Mouse (Mus musculus) stomach, embryonic 15.5 days (tissue): ENCODE measurements around the gene Acot1. TPM values are rescaled to one million over a fixed set of nuclear protein-coding genes. Genes with fewer than 3 reads are reported as not detected.
"Not testable (repeated sequence)": the region's sequence is repeated elsewhere in the genome, so short reads cannot be mapped to it uniquely, and the experiment has no call there.

Experiments used
- ATAC-seq: fragments of 200-750 bp; cut with Nextera tagmentation; 2 replicates; pipeline ENCODE4 v1.8.0; 2017; ENCODE audit warnings: low read depth, moderate number of reproducible peaks, moderate TSS enrichment; ENCODE audit not compliant: insufficient read depth, low FRiP score
- H3K27ac ChIP-seq: fragments of 300-500 bp; sonication (generic); 2 replicates; pipeline ENCODE4 v1.5.1; 2015; ENCODE audit warnings: mild to moderate bottlenecking, inconsistent platforms
- H3K27me3 ChIP-seq: fragments of 300-500 bp; sonication (generic); replicated peaks from 2 replicates; pipeline ENCODE4 v1.6.1; 2015; ENCODE audit warnings: inconsistent platforms
- H3K36me3 ChIP-seq: fragments of 300-500 bp; sonication (generic); 2 replicates; pipeline ENCODE4 v1.6.1; 2015; ENCODE audit warnings: inconsistent platforms
- H3K4me1 ChIP-seq: fragments of 300-500 bp; sonication (generic); 2 replicates; pipeline ENCODE4 v1.6.1; 2015; ENCODE audit warnings: inconsistent platforms
- H3K4me2 ChIP-seq: fragments of 300-500 bp; sonication (generic); 2 replicates; pipeline ENCODE4 v1.6.1; 2015; ENCODE audit warnings: mild to moderate bottlenecking, inconsistent platforms
- H3K4me3 ChIP-seq: fragments of 300-500 bp; sonication (generic); replicated peaks from 2 replicates; pipeline ENCODE4 v1.5.1; 2015; ENCODE audit warnings: inconsistent platforms
- H3K9ac ChIP-seq: fragments of 300-500 bp; sonication (generic); 2 replicates; pipeline ENCODE4 v1.6.1; 2015; ENCODE audit warnings: inconsistent platforms
- H3K9me3 ChIP-seq: fragments of 300-500 bp; sonication (generic); 2 replicates; pipeline ENCODE4 v1.6.1; 2016; ENCODE audit warnings: inconsistent platforms
- WGBS: fragments of 180-500 bp; shearing (Covaris S2); methylation state at CpG from one replicate; pipeline ENCODE4 v1.1.7; 2015; 5-methylcytosine and 5-hydroxymethylcytosine counted together
- polyA plus RNA-seq: library from polyadenylated mRNA; unstranded; fragments of >200 nt; fragmentation: Nextera tagmentation; extraction: Ambion mirVana; gene quantifications from 2 replicates; pipeline ENCODE4 v1.2.1, GENCODE M21; 2015

Acot1 gene
- polyA plus RNA-seq, 1 experiment from 2014 or later: 51.1 TPM

DNA sequence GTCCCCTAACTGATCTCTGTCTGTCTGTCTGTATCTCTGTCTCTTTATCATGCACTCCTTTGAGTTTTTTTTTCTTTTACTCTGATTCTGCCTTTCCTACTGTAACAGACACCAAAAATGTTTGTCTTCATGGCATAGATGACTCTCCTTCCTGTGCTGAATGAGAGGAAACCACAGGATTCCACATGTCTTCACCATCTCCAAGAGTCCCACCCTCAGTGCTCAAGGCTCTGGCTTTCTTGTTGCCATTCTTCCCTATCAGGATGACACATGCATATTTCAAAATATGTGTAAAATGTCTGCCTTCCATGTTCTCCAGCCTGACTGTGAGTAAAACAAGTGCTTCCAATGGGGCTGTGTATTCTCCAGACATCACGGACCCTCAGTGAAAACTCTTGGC, 37.6 kb downstream of the Acot1 start:
- H3K9ac ChIP-seq: no peak overlapping the region
- no peaks in the 10 kb centered on the region for H3K9me3 ChIP-seq
- no peak overlapping the region for H3K4me3 ChIP-seq
- H3K27me3 ChIP-seq: no peaks in the 10 kb centered on the region
- H3K36me3 ChIP-seq: no peaks in the 10 kb centered on the region
- 91% methylated on average over 1 of the region's 1 CpGs for WGBS
- no peaks in the 10 kb centered on the region for H3K4me1 ChIP-seq
- H3K27ac ChIP-seq: no peak overlapping the region
- no peak for ATAC-seq
- H3K4me2 ChIP-seq: no peak overlapping the region

DNA sequence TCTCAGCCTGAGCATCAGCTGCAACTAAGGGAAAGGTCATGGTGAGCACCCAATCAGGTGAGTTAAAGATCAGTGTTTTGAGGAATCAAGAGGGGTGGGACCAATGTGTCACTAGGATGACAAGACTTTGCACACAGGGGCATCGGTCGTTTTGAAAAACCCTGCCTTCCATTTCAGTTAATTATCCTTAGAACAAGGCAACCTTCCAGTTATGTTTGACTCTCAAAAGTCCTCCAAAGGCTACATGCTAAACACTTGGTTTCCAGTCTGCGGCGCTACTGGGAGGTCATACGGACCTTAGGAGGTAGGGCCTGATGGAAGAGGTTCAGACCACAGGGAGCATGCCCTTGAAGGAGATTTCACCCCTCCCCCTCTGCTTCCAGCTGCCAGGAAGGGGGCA, 41.5 kb downstream of the Acot1 start:
- H3K9ac ChIP-seq, ATAC-seq, H3K4me3 ChIP-seq, H3K27me3 ChIP-seq, H3K36me3 ChIP-seq, H3K9me3 ChIP-seq, H3K4me2 ChIP-seq, H3K27ac ChIP-seq, H3K4me1 ChIP-seq: not testable (repeated sequence)
- WGBS: 89% methylated on average over 5 of the region's 5 CpGs

DNA sequence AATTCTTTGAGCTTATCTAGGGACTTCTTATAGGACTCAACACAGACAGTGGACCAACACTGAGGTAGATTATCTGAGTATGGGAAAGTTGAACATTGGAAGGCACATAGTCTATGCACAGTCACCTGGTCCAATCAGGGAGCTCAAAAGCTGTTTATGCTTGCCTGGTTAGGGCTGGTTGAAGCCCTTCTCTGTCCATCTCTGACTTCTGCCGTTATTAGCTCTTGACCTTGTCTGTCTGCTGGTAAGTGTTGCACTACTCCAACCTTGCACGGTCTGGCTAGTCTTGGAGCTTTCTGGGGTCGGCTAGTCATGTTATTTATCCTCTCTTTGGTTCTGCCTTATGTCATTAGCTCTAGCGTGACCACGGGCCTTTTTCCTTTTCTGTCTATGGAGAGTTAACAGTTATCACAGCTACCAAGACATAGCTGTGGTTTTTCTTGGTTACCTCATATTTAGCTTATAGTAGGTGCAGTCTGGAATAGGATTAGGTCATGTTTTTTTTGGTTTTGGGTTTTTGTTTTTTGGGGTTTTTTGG, 42.7 kb downstream of the Acot1 start, which contains the start of gene Acot3:
Acot3 (plus strand) TSS at position 208 of the 538 bp plus-strand sequence.
- Histone ChIP-seq H3K4me1 (no peaks in the 10 kb centered on the region), H3K4me2 (no peak within 1 kb of the TSS), H3K4me3 (no peak within 1 kb of the TSS), H3K27me3 (0 out of 2 replicates have a peak, but pooled peaks cover 4% of the 10 kb centered on the region), H3K27ac (no peak within 1 kb of the TSS), H3K9me3 (no peaks in the 10 kb centered on the region), H3K36me3 (no peaks in the 10 kb centered on the region), H3K9ac (no peak within 1 kb of the TSS)
- 64% methylated on average over 5 of the region's 5 CpGs for WGBS
- ATAC-seq: no peak

- no peak overlapping the region for H3K9ac ChIP-seq
- H3K27ac ChIP-seq: no peak overlapping the region
- no peak for ATAC-seq
- H3K36me3 ChIP-seq: no peaks in the 10 kb centered on the region
- 0 out of 2 replicates have a peak, but pooled peaks cover 4% of the 10 kb centered on the region for H3K27me3 ChIP-seq
- H3K9me3 ChIP-seq: no peaks in the 10 kb centered on the region
- H3K4me3 ChIP-seq: no peak overlapping the region
- no peaks in the 10 kb centered on the region for H3K4me1 ChIP-seq
- no peak overlapping the region for H3K4me2 ChIP-seq
- WGBS: 82% methylated on average over 7 of the region's 7 CpGs
Measured at GRCm38 (mm10) chr12:84052609-84053008, 43.3 kb downstream of the Acot1 start.

DNA sequence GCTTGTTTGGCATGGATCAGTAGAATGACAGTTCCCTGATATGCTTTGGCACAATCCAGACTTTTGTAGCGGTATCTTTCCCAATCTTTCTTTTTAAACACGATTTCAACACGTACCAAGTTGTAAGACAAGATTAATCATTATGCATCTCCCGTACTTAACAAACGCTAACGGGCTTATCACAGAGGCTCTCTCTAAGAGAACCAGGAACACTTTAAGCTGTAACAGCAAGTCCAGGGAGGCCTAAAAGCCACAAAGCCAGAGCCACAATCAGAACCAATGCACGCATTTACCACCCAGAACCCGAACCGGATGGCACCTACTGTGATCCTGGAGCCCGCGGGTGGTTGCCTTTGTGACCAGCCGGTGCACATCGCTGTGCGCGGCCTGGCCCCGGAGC, 43.9 kb downstream of the Acot1 start:
- H3K36me3 ChIP-seq: no peaks in the 10 kb centered on the region
- no peaks in the 10 kb centered on the region for H3K9me3 ChIP-seq
- no peak overlapping the region for H3K9ac ChIP-seq
- ATAC-seq: no peak
- H3K4me3 ChIP-seq: peak overlapping the region; percentile 45
- H3K27me3 ChIP-seq: 0 out of 2 replicates have a peak, but pooled peaks cover 4% of the 10 kb centered on the region
- no peak overlapping the region for H3K27ac ChIP-seq
- 8% methylated on average over 16 of the region's 16 CpGs for WGBS
- no peaks in the 10 kb centered on the region for H3K4me1 ChIP-seq
- H3K4me2 ChIP-seq: peak overlapping the region; percentile 85

GRCm38 (mm10) chr12:84053679-84054391, 44.5 kb downstream of the Acot1 start:
- H3K36me3 ChIP-seq: no peaks in the 10 kb centered on the region
- ATAC-seq: no peak
- WGBS: 8% methylated on average over 19 of the region's 46 CpGs
- peak overlapping the region; percentile 45 for H3K4me3 ChIP-seq
- no peaks in the 10 kb centered on the region for H3K4me1 ChIP-seq
- peak overlapping the region; percentile 85 for H3K4me2 ChIP-seq
- 0 out of 2 replicates have a peak, but pooled peaks cover 4% of the 10 kb centered on the region for H3K27me3 ChIP-seq
- no peaks in the 10 kb centered on the region for H3K9me3 ChIP-seq
- no peak overlapping the region; the same call in 1 of the 2 replicates for H3K9ac ChIP-seq
- H3K27ac ChIP-seq: no peak overlapping the region

GRCm38 (mm10) chr12:84060946-84061345, 51.7 kb downstream of the Acot1 start:
- no peak for ATAC-seq
- Histone ChIP-seq H3K4me2 (no peak overlapping the region), H3K36me3 (no peaks in the 10 kb centered on the region), H3K27me3 (no peaks in the 10 kb centered on the region), H3K9me3 (no peaks in the 10 kb centered on the region), H3K9ac (no peak overlapping the region), H3K27ac (no peak overlapping the region), H3K4me3 (no peak overlapping the region), H3K4me1 (no peaks in the 10 kb centered on the region)
- 26% methylated on average over 2 of the region's 2 CpGs for WGBS

GRCm38 (mm10) chr12:84062336-84062735, 53.0 kb downstream of the Acot1 start:
- ATAC-seq: no peak
- 91% methylated on average over 20 of the region's 20 CpGs for WGBS
- H3K4me1 ChIP-seq: no peaks in the 10 kb centered on the region
- H3K9ac ChIP-seq: no peak overlapping the region
- H3K4me3 ChIP-seq: no peak overlapping the region
- no peak overlapping the region for H3K27ac ChIP-seq
- H3K27me3 ChIP-seq: 0 out of 2 replicates have a peak, but pooled peaks cover 4% of the 10 kb centered on the region
- no peaks in the 10 kb centered on the region for H3K36me3 ChIP-seq
- H3K9me3 ChIP-seq: no peaks in the 10 kb centered on the region
- H3K4me2 ChIP-seq: no peak overlapping the region

DNA sequence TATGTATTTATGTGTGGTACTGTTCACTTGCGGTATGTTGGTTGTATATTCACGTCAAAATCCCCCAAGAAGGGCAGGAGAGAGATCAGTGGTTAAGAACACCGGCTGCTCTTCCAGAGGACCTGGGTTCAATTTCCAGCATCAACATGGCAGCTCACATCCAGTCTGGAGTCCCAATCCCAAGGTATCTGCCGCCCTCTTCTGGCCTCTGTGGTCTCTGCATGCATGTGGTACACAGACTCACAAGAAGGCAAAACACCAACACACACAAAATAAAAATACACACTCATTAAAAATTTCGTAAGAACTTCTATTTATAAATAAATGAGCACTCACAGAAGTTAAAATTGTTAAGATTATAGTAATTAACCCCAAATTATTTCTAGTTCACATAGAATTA, 53.9 kb downstream of the Acot1 start:
- 73% methylated on average over 5 of the region's 5 CpGs for WGBS
- no peaks in the 10 kb centered on the region for H3K4me1 ChIP-seq
- no peak for ATAC-seq
- H3K36me3 ChIP-seq: no peaks in the 10 kb centered on the region
- peaks cover 7% of the 10 kb centered on the region for H3K27me3 ChIP-seq
- no peaks in the 10 kb centered on the region for H3K9me3 ChIP-seq
- no peak overlapping the region for H3K4me2 ChIP-seq
- no peak overlapping the region for H3K9ac ChIP-seq
- no peak overlapping the region for H3K27ac ChIP-seq
- H3K4me3 ChIP-seq: no peak overlapping the region

DNA sequence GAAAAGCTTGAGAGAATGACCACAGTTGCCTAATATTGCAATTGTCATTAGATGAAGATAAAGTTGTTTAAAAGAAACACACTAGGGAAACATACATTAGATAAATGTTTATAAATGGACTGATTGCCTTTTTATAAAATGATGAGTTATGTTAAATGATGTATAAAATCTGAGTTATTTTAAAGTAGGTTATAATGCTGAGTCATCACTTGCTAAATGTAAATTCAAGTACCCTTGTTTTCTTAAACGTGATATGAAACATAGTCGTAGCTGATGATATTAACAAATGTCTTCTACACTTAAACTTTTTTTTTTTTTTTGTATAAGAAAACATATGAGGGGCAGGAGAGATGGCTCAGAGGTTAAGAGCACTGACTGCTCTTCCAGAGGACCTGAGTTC, 54.5 kb downstream of the Acot1 start:
- H3K9me3 ChIP-seq: no peaks in the 10 kb centered on the region
- no peak for ATAC-seq
- H3K4me3 ChIP-seq: no peak overlapping the region
- peaks cover 13% of the 10 kb centered on the region for H3K27me3 ChIP-seq
- no peak overlapping the region for H3K27ac ChIP-seq
- no peak overlapping the region for H3K9ac ChIP-seq
- H3K4me1 ChIP-seq: no peaks in the 10 kb centered on the region
- no peaks in the 10 kb centered on the region for H3K36me3 ChIP-seq
- H3K4me2 ChIP-seq: no peak overlapping the region
- WGBS: 68% methylated on average over 2 of the region's 2 CpGs

GRCm38 (mm10) chr12:84064621-84065020, 55.3 kb downstream of the Acot1 start:
- no peaks in the 10 kb centered on the region for H3K9me3 ChIP-seq
- H3K27me3 ChIP-seq: peaks cover 19% of the 10 kb centered on the region
- H3K9ac ChIP-seq: no peak overlapping the region
- no peak overlapping the region for H3K4me3 ChIP-seq
- no peaks in the 10 kb centered on the region; the same call in 1 of the 2 replicates for H3K4me1 ChIP-seq
- no peak for ATAC-seq
- no peak overlapping the region for H3K27ac ChIP-seq
- H3K36me3 ChIP-seq: no peaks in the 10 kb centered on the region
- H3K4me2 ChIP-seq: no peak overlapping the region
- 74% methylated on average over 8 of the region's 8 CpGs for WGBS

GRCm38 (mm10) chr12:84067752-84068151, 58.5 kb downstream of the Acot1 start:
- ATAC-seq: no peak
- WGBS: 73% methylated on average over 4 of the region's 4 CpGs
- H3K4me3 ChIP-seq: no peak overlapping the region
- no peak overlapping the region for H3K27ac ChIP-seq
- no peak overlapping the region for H3K9ac ChIP-seq
- no peak overlapping the region for H3K4me2 ChIP-seq
- H3K36me3 ChIP-seq: no peaks in the 10 kb centered on the region
- H3K9me3 ChIP-seq: no peaks in the 10 kb centered on the region
- H3K27me3 ChIP-seq: peaks cover 25% of the 10 kb centered on the region
- H3K4me1 ChIP-seq: no peaks in the 10 kb centered on the region; the same call in 1 of the 2 replicates
